Mouse (Mus musculus): ENCODE measurements around the gene Vmn1r208. TPM values are rescaled to one million over a fixed set of nuclear protein-coding genes. Genes with fewer than 3 reads are reported as not detected.

Gene Vmn1r208
- 0.14 TPM for polyA plus RNA-seq (2017; shearing (Covaris generic))

DNA sequence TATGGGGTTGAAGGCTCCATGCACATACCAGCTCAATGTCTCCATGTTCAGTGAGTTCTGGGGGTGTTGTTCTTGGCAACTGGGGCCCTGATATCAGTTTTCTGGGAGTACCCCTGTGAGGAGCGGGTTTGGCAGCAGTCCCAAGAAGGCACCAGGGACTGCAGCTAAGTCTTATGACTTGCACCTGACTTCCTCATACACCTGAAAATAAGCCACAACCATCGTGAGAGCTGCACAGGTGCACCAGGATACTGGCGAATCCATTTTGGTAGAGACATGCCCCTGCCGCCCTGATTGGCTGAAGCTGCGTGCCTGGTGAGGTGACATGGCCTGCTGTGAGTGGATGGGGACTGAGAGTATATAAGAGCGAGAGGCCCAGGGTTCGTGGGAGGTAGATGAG lies at the start of gene Vmn1r208:
Gene Vmn1r208, minus strand, starts transcription at position 101 of the 400 bp plus-strand sequence.

DNA sequence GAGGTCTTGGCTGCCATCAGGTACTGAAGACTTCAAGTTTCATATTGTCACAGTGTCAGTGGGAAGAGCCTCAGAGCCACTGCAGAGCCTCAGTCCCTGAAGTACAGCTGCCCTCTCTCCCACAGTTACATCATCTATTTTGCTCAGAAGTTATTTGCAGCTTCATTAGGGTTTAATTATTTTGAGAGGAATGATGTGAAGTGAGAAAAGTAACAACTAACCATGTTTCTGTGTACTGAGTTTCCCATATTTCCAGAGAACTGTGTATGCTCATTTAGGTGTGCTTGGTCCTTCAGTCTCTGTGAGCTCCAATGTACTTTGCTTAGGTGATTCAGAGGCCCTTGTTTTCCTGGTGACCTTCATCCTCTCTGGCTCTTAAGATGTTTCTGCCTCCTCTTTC lies 32.4 kb upstream of the Vmn1r208 start, which contains the start of gene Vmn1r209:
Gene Vmn1r209, minus strand, starts transcription at position 101 of the 400 bp plus-strand sequence.

DNA sequence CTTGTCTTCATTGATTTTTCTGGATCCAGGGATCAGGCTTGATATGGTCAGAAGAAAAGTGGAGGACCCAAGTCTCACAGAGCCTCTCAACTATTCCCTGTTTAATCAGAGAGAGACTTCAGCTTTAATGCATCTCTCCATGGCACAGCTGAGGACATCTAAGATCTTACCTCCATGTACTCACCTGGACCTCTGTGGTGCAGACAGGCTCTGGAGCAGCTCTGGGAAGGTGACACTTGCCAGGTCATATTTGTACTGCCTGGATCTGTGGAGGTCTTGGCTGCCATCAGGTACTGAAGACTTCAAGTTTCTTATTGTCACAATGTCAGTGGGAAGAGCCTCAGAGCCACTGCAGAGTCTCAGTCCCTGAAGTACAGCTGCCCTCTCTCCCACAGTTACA lies 47.7 kb downstream of the Vmn1r208 start, which contains the start of gene Vmn1r207-ps:
Gene Vmn1r207-ps, minus strand, starts transcription at position 101 of the 400 bp plus-strand sequence.

Other genes with a start within 250 kb of the Vmn1r208 start
- not detected for gene Vmn1r204, start 224.2 kb downstream of the Vmn1r208 start, polyA plus RNA-seq (2017; shearing (Covaris generic))
- gene Vmn1r205, start 184.4 kb downstream of the Vmn1r208 start, polyA plus RNA-seq (2017; shearing (Covaris generic)): not detected
- gene Vmn1r206, start 153.1 kb downstream of the Vmn1r208 start, polyA plus RNA-seq (2017; shearing (Covaris generic)): not detected
- 0.10 TPM for gene Vmn1r207-ps, start 47.8 kb downstream of the Vmn1r208 start, polyA plus RNA-seq (2017; shearing (Covaris generic))
- not detected for gene Vmn1r209, start 32.3 kb upstream of the Vmn1r208 start, polyA plus RNA-seq (2017; shearing (Covaris generic))
- gene Vmn1r210, start 53.9 kb upstream of the Vmn1r208 start, polyA plus RNA-seq (2017; shearing (Covaris generic)): 0.09 TPM
- not detected for gene Vmn1r211, start 80.2 kb upstream of the Vmn1r208 start, polyA plus RNA-seq (2017; shearing (Covaris generic))
- not detected for gene Vmn1r212, start 106.8 kb upstream of the Vmn1r208 start, polyA plus RNA-seq (2017; shearing (Covaris generic))
- gene Vmn1r213, start 230.3 kb upstream of the Vmn1r208 start, polyA plus RNA-seq (2017; shearing (Covaris generic)): not detected

Data from CD4-positive, CD25-positive, alpha-beta regulatory T cell, adult 9 weeks (primary cell).